Mouse (Mus musculus): ENCODE results near the gene Prl8a2. TPM values are rescaled to one million over a fixed set of nuclear protein-coding genes. Genes with fewer than 3 reads are reported as not detected.

Prl8a2 gene
- not detected for total RNA-seq (2023)

DNA sequence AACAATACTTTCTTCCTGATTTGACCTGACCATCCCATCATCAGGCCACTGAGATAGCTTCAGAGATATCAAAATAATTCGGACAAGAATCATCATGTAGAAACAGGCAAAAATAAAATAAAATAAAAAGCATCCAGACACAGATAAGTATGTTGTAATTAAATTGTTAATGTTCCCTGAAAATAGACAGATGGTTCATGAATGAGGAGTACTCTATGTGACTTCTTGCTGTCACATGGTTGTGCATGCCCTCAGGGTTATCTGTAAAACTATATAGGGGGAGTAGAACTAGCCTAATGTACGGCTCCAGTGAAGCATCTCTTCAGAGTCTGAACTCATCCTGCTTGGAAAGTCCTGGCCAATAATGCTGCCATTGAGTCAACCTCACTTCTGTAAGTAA, at the start of gene Prl8a2:
TSS of gene Prl8a2 (plus strand) at position 301 of the 400 bp plus-strand sequence.

DNA sequence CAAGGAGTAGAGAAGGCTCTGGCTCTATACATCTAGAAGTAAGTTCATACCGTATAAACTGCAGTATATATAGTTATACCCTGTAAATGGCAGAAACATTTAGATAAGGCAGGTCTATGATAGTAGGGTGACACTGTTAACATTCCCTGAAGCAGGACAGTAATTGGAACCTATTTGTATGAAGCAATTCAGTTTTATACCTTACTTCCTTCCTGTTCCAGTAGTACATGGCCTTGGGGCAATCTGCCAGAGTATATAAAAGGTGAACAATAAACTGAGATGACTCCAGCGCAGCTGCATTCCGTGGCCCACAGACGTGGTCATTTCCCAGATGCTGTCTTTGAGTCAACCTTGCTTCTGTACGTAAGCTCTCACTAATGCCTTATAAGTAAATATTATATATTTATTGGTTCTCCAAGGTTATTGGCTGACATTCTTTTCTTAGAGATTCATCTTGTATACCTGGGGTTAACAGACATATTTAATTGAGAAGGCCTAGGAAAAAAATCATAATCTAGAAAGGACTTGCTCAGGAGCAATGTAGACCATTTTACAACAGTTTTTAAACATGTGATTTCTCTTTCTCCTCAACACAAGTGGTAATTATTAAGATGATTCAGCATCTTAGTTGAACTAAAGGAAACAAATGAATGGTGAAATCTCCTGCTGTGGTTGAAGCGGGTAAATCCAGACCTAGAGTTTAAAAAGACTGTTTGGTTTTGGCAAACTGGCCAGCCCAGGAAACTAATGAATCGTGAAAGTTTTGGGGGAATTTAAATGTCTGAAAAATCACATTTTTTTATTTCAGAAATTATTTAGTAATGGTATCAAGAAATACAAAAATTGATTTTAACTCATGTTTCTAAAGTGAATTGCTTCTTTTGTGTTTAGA, 32.9 kb upstream of the Prl8a2 start, which contains the start of gene Prl6a1:
TSS of gene Prl6a1 (plus strand) at position 294 of the 892 bp plus-strand sequence.

DNA sequence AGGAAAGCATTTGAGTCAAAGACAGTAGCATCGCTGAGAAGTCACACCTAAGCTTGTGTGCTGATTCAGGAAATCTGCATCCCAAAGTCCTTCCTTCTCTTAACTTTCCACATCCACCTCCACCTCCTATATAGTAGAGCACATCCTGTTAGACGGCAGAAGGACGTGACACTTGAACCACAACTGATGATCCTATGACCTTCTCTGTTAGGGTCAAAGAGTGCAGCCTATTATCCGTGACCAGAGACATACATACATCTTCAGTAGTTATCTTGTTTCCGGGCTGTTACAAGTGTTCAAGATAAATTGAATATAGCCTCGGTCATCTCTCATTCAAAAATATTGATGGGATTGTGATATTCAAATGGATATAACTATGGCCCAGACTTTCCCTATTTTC, 45.3 kb downstream of the Prl8a2 start, which contains the start of gene Prl2b1:
TSS of gene Prl2b1 (minus strand) at position 101 of the 400 bp plus-strand sequence.

Other genes with a start within 250 kb of the Prl8a2 start
- not detected for gene Prl3d2, start 224.0 kb upstream of the Prl8a2 start, total RNA-seq (2023)
- gene Prl3d3, start 188.9 kb upstream of the Prl8a2 start, total RNA-seq (2023): not detected
- gene Prl3c1, start 149.0 kb upstream of the Prl8a2 start, total RNA-seq (2023): not detected
- not detected for gene Prl3b1, start 103.8 kb upstream of the Prl8a2 start, total RNA-seq (2023)
- gene Prl3a1, start 86.2 kb upstream of the Prl8a2 start, total RNA-seq (2023): not detected
- gene Prl6a1, start 33.0 kb upstream of the Prl8a2 start, total RNA-seq (2023): not detected
- not detected for gene Prl2b1, start 45.2 kb downstream of the Prl8a2 start, total RNA-seq (2023)
- gene Prl8a6, start 93.0 kb downstream of the Prl8a2 start, total RNA-seq (2023): not detected
- gene Prl8a8, start 167.5 kb downstream of the Prl8a2 start, total RNA-seq (2023): not detected
- gene Prl8a9, start 218.9 kb downstream of the Prl8a2 start, total RNA-seq (2023): not detected
- not detected for gene Prl8a1, start 236.5 kb downstream of the Prl8a2 start, total RNA-seq (2023)

All from CD4-positive naive resting alpha-beta T cell, adult 57 days (primary cell).